Mouse (Mus musculus): Measurements from ENCODE around the gene D7Ertd443e. TPM values are rescaled to one million over a fixed set of nuclear protein-coding genes. Genes with fewer than 3 reads are reported as not detected.

Gene D7Ertd443e
- total RNA-seq, 2 experiments from 2014 or later: not detected

DNA sequence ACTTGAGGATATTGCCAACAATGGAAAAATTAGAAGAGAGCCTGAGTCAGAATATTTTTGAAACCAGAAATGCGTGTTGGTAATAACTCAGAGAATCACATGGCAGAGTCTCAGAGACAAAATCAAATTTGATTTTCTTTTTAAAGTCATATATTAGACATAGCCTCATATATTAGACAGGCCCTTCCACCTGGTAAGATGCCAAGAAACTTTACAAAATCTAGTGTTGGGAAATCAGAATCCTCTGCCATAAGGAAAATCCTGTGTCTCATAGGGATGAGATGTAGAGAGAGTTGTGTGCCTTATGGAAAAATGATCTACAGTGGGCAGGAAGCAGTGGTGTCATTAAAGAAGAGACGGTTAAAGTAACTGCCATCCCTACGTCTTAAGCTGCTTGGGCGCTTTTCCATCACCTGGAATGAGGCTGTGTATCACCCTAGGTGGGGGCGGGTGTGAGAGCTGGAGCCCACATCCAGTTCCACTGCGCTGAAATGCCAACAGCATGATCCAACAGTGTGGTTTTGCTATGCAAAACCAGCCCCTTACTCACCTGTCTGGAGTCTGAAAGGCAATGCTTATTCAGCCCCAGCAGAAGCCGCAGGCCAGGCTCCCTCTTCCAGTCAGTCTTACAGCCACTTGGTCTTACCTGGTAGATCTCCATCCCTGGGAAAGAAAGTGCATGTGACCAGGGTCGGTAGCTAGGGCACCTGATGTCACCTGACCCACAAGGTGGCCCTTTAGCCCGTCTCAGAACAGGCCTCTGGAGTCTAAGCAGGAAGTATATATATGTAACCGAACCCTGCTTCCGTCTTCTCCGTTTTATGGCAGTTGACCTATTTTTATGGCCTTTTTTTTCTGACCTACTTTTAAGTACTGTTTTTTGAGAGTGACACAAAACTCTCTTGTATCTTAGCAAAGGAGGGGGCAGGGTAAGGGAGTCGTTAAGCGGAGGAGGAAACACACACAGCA is 153.8 kb downstream of the D7Ertd443e start, which contains the start of gene Adam12:
Gene Adam12 (minus strand): TSS at position 769 of the 969 bp plus-strand sequence.
- no peak for ATAC-seq (replicated peaks; ENCODE audit: low FRiP score, poor library complexity, severe bottlenecking)

DNA sequence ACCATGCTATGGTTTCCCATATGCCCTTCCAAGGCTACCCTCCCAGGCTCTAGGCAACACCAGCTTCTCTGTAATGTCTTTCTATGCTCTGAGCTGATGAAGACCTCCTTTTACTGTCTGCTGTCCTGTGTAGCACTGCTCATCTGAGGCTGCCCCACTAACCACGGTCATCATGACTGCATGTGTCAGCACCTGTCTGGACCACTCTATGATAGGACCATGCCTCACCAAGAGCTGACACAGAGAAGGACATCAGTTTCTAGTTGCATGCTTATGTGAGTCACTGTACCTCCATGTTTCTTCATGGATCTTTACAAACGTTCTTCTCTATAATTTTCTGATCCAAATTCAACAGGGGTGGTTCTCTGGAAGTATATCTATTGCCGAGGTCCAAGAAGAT is 154.8 kb downstream of the D7Ertd443e start:
- ATAC-seq (replicated peaks; ENCODE audit: low FRiP score, poor library complexity, severe bottlenecking): no peak

DNA sequence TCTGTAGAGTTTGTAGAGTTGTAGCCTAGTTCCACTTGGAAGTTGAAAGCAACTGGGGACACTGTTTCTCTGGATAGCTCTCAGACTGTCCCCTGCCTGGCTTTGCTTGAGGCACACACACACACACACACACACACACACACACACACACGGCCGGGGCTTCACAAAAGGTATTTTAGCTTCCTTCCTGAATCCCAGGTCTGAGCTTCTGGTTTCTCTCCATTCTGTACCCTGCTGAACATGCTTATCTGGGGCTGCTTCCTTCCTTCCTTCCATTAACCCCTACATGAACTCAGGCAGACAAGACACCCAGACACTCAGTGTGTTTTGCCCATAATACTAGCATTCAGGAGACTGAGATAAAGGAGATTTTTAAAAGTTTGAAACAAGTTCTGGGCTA is 155.6 kb downstream of the D7Ertd443e start:
- ATAC-seq (replicated peaks; ENCODE audit: low FRiP score, poor library complexity, severe bottlenecking): no peak

DNA sequence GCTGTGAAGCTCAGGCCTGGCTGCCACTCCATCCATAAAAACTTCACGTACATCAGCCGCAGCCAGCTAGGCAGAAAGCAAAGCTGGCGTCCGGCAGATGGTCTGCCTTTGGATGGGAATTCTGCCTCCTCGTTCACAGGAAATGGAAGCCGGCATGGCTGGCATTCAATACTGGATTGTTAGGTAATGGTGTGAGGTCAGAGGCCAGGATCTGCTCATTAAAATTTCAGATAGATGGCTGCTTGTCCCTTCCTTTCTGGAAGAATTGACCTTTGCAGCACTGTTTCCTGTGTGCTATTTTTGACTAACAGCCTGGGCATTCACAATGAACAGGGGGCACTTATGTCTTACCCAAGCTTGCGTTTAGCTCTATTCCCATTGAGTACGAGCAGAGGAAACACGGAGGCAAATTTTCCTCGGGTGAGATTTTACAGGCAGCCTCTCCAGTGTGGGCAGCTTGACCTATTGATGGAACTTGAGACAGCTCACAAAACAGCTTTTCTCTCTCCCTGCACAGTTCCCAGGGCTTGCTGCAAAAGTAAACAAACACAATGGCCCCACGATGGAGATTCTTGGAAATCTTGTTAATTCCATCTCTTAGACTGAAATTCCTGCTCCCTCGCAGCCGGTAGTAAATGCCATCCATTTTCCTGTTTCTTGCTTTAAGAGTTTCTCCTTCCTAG is 157.5 kb downstream of the D7Ertd443e start:
- ATAC-seq (replicated peaks; ENCODE audit: low FRiP score, poor library complexity, severe bottlenecking): no peak

DNA sequence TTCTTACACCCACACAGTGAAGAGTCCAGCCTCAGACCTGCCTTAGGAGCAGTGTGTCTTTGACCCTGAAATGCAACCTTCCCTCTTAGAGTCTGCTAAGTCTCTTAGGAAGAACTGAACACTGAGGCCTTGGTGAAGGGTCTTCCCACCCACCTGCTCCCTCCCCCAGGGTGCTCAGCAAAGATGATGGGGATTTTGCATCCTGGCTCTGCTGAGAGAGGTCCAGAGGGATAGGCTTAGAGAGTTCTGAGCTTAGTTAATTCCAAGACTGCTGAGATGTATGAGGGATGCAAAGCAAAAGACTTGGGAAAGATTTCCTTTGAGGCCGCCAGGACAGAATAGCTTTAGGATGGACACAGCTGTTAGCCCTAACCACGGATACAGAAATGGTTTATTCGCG is 158.4 kb downstream of the D7Ertd443e start:
- ATAC-seq (replicated peaks; ENCODE audit: low FRiP score, poor library complexity, severe bottlenecking): no peak

DNA sequence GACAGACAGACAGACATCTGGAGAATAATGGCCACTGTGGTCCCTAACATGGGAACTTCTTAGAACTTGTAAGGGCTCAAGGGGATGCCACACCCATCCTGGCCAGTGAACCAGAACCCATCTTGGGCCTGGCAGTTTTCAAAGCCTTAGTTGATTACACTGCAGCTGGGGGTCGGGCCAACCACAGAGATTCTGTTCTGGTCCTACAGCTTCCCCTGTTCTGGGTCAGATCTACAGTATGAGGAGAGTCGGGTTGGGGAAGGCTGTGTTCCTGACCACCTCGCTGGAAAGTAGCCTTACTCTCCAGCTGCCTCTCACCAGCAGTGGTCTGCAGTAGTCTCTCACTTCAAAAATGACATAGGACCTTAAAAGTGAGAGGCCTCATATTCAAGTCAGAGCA is 159.2 kb downstream of the D7Ertd443e start:
- ATAC-seq (replicated peaks; ENCODE audit: low FRiP score, poor library complexity, severe bottlenecking): no peak

DNA sequence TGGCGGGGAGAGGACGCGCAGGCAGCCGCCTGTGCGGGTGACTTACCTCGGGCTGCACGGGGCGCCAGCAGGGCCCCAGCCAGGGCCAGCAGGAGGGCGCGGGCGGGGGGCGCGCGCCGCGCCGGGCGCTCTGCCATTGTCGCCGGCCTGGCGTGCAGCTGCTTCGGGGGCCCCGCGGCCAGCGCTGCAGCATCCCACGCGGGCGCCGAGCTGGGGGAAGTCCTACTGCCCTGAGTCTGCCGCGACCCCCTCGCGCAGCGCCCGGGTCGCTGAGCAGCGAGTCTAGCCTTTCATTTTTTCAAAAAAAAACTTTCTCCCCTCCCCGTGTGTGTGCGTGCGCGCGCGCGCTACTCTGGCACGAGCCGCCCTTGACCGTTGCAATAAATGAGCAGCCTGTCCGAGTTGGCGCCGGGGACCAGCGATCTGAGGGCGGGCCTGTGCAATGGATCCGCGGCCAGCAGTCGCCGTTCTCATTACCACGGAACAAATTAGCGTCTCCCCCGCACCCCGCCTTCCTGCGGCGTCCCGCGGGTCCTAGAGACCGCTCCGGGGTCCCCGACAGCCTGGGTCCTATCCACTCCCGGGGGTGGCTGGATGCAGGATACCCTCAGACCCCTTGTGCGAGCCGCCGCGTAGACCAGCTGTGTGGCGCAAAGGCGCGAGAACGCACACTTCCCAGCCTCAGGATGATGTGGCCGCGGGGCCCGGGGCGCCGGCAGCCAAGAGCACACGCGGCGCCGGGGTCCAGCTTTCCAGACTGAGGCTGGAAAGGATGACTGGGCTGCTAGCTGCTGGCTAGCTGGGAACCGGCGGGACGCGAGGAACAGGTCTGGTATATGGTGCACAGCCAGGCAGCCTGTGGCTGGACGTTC is 160.5 kb downstream of the D7Ertd443e start:
- no peak for ATAC-seq (replicated peaks; ENCODE audit: low FRiP score, poor library complexity, severe bottlenecking)

DNA sequence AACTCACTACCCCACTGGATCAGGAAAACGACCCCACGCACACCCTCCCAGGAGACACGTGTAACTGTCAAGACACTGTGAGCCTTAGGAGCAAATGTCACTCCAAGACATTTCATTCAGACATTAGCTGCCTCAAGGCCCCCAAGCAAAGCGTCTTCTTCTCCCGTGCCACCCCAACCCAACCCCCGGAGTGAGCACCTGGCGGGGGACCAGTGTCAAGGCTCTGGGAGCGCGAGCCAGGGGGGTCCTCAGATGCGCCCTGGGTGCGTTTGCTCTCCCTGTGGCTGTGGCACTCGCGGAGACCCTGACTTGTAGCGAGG is 161.1 kb downstream of the D7Ertd443e start:
- ATAC-seq (replicated peaks; ENCODE audit: low FRiP score, poor library complexity, severe bottlenecking): no peak

DNA sequence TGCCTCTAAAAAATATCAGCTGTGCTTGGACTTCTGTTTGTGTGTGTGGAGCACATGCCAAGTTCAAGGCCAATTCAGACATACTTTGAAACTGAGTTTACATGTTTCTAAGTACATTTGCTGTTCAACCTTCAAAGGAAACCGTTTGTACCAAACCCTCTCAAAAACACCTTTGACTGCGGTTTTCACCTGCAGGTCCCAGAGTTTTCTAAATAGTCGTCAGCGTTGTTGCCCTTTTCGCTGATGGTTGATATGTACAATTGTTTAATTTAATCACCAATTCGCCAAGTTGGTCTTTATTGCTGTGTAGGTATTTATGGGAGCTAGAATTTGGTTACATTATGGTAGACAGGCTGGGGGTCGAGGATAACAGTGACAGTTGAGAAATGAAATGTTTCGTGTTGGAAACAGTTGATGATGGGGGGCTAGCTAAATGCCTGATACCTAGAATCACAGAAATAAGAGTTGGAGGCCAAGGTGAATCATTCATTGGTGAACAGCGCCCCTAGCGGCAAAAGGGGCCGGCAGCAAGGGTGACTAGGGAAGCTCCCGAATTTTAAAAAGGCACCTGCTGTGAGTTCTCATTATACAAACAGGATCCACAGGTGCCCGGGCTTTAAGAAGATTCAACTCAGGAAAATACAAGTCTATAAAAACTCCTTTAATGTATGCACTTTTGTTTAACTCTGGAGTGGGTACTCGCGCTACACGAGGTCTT is 161.9 kb downstream of the D7Ertd443e start:
- ATAC-seq (replicated peaks; ENCODE audit: low FRiP score, poor library complexity, severe bottlenecking): no peak

Other genes starting within 250 kb of the D7Ertd443e start
- not detected in 2 replicates for gene Adam12, start 153.5 kb downstream of the D7Ertd443e start, total RNA-seq (2015; ENCODE audit: low replicate concordance)
- 0.90 TPM in 1 of 2 replicates, not detected in the other for gene Adam12, start 153.5 kb downstream of the D7Ertd443e start, total RNA-seq (2017; ENCODE audit: low replicate concordance)

All from erythroid progenitor cell, adult 5-6 weeks (primary cell).